Mouse (Mus musculus): ENCODE data around the gene Jag2.

- TF ChIP-seq CTCF (IDR thresholded peaks at IDR 0.05; ENCODE audit: borderline replicate concordance, insufficient read depth, low read depth, low read length) (no peak), POLR2A (IDR thresholded peaks at IDR 0.05; ENCODE audit: borderline replicate concordance, insufficient read depth, low read length) (no peak)
Observed at GRCm38 (mm10) chr12:112877073-112877576, 52.5 kb downstream of the Jag2 start.

Measured in cerebellum, adult 2 months (tissue).